Mouse (Mus musculus): ENCODE measurements around the gene Lrfn1. TPM values are rescaled to one million over a fixed set of nuclear protein-coding genes. Genes with fewer than 3 reads are reported as not detected.

Gene Lrfn1
- total RNA-seq (2021) (under 1 TPM; 0.68 to 0.73 TPM), polyA plus RNA-seq (2012; rRNA removed) (0.82 and 1.3 TPM in 2 replicates)
- long read RNA-seq: 0 reads

DNA sequence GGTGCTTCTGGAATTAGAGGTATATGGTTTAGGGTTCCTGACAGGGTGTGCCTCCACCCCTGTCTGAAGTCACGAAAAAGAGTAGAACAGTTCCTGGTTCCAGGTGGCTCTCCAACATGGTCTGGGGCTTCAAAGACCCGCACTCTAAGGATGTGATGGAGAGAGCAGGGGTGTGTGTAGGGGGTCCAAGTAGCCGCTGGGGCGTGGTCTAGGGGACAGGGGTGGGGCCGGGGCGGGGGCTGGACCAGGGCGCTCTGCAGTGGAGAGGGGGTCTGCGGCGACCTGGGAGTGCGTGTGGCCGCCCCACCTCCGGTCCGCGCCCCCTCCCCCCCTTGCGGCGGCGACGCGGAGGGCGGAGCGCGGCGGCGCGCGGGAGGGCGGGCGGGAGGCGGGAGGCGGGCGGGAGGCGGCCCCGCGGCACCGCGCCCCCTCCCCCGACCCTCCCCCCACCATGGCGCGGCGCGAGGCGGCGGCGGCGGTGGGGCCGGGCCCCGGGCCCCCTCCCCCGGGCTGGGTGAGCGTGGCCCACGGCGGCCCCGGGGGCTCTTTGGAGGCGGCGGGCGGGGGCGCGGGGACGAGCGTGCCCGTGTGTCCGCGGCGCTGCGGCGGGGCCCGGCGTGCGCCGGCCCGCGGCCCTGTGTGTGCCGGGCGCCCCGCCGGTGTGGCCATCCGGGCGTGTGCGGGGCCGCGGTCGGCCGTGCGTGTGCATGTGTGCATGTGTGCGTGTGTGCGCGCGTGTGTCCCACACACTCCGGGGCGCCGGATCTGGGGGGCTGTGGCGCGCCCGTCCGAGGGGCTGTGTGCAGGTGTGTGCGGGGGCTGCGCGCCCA lies at the start of gene Lrfn1:
Gene Lrfn1, plus strand, starts transcription at position 450 of the 830 bp plus-strand sequence.
- TF ChIP-seq POLR2A (IDR thresholded peaks at IDR 0.05; ENCODE audit: insufficient read depth, low read depth, low read length) (no peak), CTCF (IDR thresholded peaks at IDR 0.05) (no peak), EP300 (IDR thresholded peaks at IDR 0.05; ENCODE audit: insufficient read depth, low read depth, low read length) (no peak)

DNA sequence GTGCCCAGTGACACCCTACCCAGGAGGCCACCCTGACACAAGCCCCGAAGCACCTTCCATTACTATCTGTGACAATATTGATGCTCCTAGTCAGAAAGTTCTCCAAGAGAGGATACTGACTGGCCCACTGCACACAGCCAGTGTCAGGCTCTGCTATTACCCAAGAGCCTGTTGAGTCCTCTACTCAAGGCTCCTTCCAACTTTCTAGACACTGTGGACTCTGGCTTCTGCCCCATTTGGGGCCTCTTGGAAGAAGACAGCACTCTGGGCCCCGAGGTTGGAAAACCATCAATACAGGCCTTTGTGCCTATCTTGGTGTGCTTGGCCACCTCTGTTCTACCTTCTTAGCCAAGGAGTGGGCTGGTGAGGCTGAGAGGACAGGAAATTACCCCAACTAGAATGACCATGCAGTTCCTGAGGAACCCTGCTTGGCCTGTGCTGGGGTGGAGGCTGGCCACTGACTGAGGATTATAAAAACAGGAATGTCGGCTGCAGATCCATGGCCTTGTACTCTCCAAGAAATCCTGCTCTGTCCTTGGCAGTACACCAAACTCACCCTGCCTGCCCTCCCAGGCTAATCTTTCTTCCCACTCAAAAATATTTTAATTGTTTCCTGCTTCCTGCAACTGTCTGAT lies 40.8 kb upstream of the Lrfn1 start:
- H3K4me3 ChIP-seq: no peak overlapping the region
- intact Hi-C loops (cut with DNase I): no loop called here
- no peak overlapping the region for H3K9ac ChIP-seq (ENCODE audit: low read depth, low read length)
- H3K27ac ChIP-seq: peak overlapping the region; percentile 77
- no peaks in the 10 kb centered on the region for H3K27me3 ChIP-seq (ENCODE audit: control insufficient read depth, insufficient read depth, low read length)
- TF ChIP-seq POLR2A (IDR thresholded peaks at IDR 0.05; ENCODE audit: insufficient read depth, low read depth, low read length) (no peak), CTCF (IDR thresholded peaks at IDR 0.05) (no peak), EP300 (IDR thresholded peaks at IDR 0.05; ENCODE audit: insufficient read depth, low read depth, low read length) (peak; percentile 66; the same call in 1 of the 2 replicates)
- H3K79me2 ChIP-seq (replicated peaks; ENCODE audit: control insufficient read depth, insufficient read depth, low read length): no peaks in the 10 kb centered on the region
- 30% methylated on average over 3 of the region's 3 CpGs for WGBS
- peaks cover 14% of the 10 kb centered on the region for H3K36me3 ChIP-seq (ENCODE audit: control insufficient read depth, insufficient read depth, low read length)
- H3K4me1 ChIP-seq (ENCODE audit: control insufficient read depth, insufficient read depth, low read length): peaks cover 9% of the 10 kb centered on the region
- DNase-seq: peak; percentile 65 to 79

More for the DNA sequence above, at the start of gene Lrfn1:
- Histone ChIP-seq H3K4me1 (ENCODE audit: control insufficient read depth, insufficient read depth, low read length) (no peaks in the 10 kb centered on the region), H3K27ac (no peak within 1 kb of the TSS), H3K36me3 (ENCODE audit: control insufficient read depth, insufficient read depth, low read length) (no peaks in the 10 kb centered on the region), H3K4me3 (peak within 1 kb of the TSS; percentile 52), H3K27me3 (ENCODE audit: control insufficient read depth, insufficient read depth, low read length) (no peaks in the 10 kb centered on the region), H3K79me2 (replicated peaks; ENCODE audit: control insufficient read depth, insufficient read depth, low read length) (no peaks in the 10 kb centered on the region), H3K9ac (ENCODE audit: low read depth, low read length) (peak within 1 kb of the TSS; percentile 79)
- intact Hi-C loops (cut with DNase I): loop anchor here (2.0 kb wide), 1 partner anchor 273 kb away; no protein-coding TSS in a partner anchor
- peak in 1 of 2 experiments; percentile 20 for DNase-seq
- 2% methylated on average over 63 of the region's 97 CpGs for WGBS

DNA sequence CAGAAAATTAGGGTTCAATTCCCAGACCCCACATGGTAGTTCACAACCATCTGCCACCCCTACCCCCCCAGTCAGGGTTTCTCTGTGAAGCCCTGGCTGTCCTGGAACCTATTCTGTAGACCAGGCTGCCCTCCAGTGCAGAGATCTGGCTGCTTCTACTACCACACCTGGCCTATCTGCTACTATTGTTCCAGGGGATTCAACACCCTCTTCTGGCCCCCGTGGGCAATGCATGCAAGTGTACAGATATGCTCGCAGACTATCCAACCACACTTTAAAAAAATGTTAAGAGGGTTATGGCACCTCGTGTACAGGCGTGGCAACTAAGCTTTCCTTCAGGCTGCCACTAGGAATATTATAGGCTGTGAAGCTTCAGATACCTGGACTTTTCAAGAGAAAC lies 39.0 kb upstream of the Lrfn1 start:
- WGBS: 70% methylated on average over 4 of the region's 4 CpGs
- H3K36me3 ChIP-seq (ENCODE audit: control insufficient read depth, insufficient read depth, low read length): peaks cover 14% of the 10 kb centered on the region
- H3K27ac ChIP-seq: no peak overlapping the region
- no peak for DNase-seq
- intact Hi-C loops (cut with DNase I): no loop called here
- H3K4me1 ChIP-seq (ENCODE audit: control insufficient read depth, insufficient read depth, low read length): peaks cover 9% of the 10 kb centered on the region
- no peak overlapping the region for H3K4me3 ChIP-seq
- no peak overlapping the region for H3K9ac ChIP-seq (ENCODE audit: low read depth, low read length)
- H3K79me2 ChIP-seq (replicated peaks; ENCODE audit: control insufficient read depth, insufficient read depth, low read length): no peaks in the 10 kb centered on the region
- TF ChIP-seq CTCF (IDR thresholded peaks at IDR 0.05) (0 out of 2 replicates have a peak, but pooled peaks have one; percentile 15), EP300 (IDR thresholded peaks at IDR 0.05; ENCODE audit: insufficient read depth, low read depth, low read length) (no peak)
- no peaks in the 10 kb centered on the region for H3K27me3 ChIP-seq (ENCODE audit: control insufficient read depth, insufficient read depth, low read length)

DNA sequence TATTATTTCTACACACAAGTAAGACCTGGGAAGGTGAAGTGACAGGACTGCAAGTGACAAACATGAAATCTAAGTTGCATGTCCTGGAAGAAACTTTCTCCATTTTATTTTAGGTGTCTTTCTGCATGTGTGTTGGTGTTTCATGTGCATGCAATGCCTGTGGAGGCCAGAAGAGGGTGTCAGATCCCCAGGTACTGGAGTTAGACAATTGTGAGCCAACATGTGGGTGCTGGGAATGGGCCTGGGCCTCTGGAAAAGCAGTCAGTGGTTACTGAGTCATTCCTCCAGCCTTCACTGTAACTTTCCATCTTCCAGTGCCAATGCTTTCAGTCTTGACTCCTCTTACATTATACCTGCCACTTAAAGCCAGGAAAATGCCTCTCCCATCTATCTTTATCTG lies 34.4 kb upstream of the Lrfn1 start:
- no peaks in the 10 kb centered on the region for H3K27me3 ChIP-seq (ENCODE audit: control insufficient read depth, insufficient read depth, low read length)
- intact Hi-C loops (cut with DNase I): no loop called here
- H3K27ac ChIP-seq: no peak overlapping the region
- peaks cover 11% of the 10 kb centered on the region for H3K36me3 ChIP-seq (ENCODE audit: control insufficient read depth, insufficient read depth, low read length)
- H3K4me3 ChIP-seq: no peak overlapping the region
- no peaks in the 10 kb centered on the region for H3K79me2 ChIP-seq (replicated peaks; ENCODE audit: control insufficient read depth, insufficient read depth, low read length)
- H3K4me1 ChIP-seq (ENCODE audit: control insufficient read depth, insufficient read depth, low read length): peaks cover 8% of the 10 kb centered on the region
- no peak for TF ChIP-seq EP300 (IDR thresholded peaks at IDR 0.05; ENCODE audit: insufficient read depth, low read depth, low read length)
- peak; percentile 47 for TF ChIP-seq CTCF (IDR thresholded peaks at IDR 0.05)
- no peak for TF ChIP-seq POLR2A (IDR thresholded peaks at IDR 0.05; ENCODE audit: insufficient read depth, low read depth, low read length)
- H3K9ac ChIP-seq (ENCODE audit: low read depth, low read length): no peak overlapping the region
- DNase-seq: no peak

DNA sequence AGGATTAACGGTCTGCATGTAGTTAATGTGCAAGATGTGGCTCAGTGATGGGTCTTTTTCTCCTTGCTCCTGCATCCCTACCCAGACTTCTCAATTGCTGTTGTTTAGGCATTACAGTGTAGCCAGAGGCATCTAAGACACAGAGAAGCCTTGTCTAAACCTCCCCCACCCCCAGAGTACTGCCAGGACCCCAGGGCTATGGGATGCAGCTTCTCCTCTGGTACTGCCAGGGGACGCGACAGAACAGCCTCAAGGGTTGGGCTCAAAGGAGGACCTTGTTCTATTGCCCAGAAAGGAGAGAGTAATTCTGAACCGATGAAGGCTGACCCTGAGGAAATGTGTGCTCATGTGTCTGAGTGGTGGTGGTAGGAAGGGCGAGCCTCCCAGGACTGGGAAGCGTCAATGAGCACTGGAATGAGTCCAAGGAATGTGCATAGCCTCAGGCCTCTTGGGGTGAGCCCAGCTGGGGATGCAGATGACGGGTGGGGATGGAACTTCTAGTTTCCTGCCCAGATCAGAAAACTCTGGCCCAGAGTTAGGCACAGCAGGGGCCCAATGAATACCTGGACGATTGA lies 33.6 kb upstream of the Lrfn1 start:
- 23% methylated on average over 8 of the region's 8 CpGs for WGBS
- H3K27me3 ChIP-seq (ENCODE audit: control insufficient read depth, insufficient read depth, low read length): no peaks in the 10 kb centered on the region
- peaks cover 10% of the 10 kb centered on the region for H3K36me3 ChIP-seq (ENCODE audit: control insufficient read depth, insufficient read depth, low read length)

More for the DNA sequence above, 33.6 kb upstream of the Lrfn1 start:
- no peak overlapping the region for H3K9ac ChIP-seq (ENCODE audit: low read depth, low read length)
- no peaks in the 10 kb centered on the region for H3K79me2 ChIP-seq (replicated peaks; ENCODE audit: control insufficient read depth, insufficient read depth, low read length)
- H3K4me3 ChIP-seq: no peak overlapping the region
- TF ChIP-seq EP300 (IDR thresholded peaks at IDR 0.05; ENCODE audit: insufficient read depth, low read depth, low read length) (peak; percentile 75; the same call in 1 of the 2 replicates), CTCF (IDR thresholded peaks at IDR 0.05) (no peak), POLR2A (IDR thresholded peaks at IDR 0.05; ENCODE audit: insufficient read depth, low read depth, low read length) (no peak)
- DNase-seq: peak; percentile 63 to 81
- H3K27ac ChIP-seq: peak overlapping the region; percentile 52
- intact Hi-C loops (cut with DNase I): no loop called here
- peaks cover 8% of the 10 kb centered on the region for H3K4me1 ChIP-seq (ENCODE audit: control insufficient read depth, insufficient read depth, low read length)

Measured in heart, adult 2 months (tissue).